Mouse (Mus musculus): Measurements from ENCODE around the gene Chmp1a. TPM values are rescaled to one million over a fixed set of nuclear protein-coding genes. Genes with fewer than 3 reads are reported as not detected.

The Chmp1a gene
- polyA plus RNA-seq (2021; fragmentation: Nextera tagmentation), result 128 and 136 TPM in 2 replicates
- long read RNA-seq, experiment 1, transcript Chmp1a-202 (5 exons, 1,355 nt), result minor isoform, 8 of 310 reads
- long read RNA-seq, experiment 1, transcript Chmp1a-201 (7 exons, 2,140 nt), result major isoform, 12 of 310 reads
- long read RNA-seq, experiment 1, partial matches to known transcripts, result 11 of 310 reads
- long read RNA-seq, experiment 1, other reads (novel, unspliced or antisense), result 279 of 310 reads
- long read RNA-seq, experiment 2, transcript Chmp1a-201 (7 exons, 2,140 nt), result major isoform, 29 of 1,111 reads
- long read RNA-seq, experiment 2, transcript Chmp1a-202 (5 exons, 1,355 nt), result minor isoform, 8 of 1,111 reads
- long read RNA-seq, experiment 2, partial matches to known transcripts, result 10 of 1,111 reads
- long read RNA-seq, experiment 2, other reads (novel, unspliced or antisense), result 1,064 of 1,111 reads

DNA sequence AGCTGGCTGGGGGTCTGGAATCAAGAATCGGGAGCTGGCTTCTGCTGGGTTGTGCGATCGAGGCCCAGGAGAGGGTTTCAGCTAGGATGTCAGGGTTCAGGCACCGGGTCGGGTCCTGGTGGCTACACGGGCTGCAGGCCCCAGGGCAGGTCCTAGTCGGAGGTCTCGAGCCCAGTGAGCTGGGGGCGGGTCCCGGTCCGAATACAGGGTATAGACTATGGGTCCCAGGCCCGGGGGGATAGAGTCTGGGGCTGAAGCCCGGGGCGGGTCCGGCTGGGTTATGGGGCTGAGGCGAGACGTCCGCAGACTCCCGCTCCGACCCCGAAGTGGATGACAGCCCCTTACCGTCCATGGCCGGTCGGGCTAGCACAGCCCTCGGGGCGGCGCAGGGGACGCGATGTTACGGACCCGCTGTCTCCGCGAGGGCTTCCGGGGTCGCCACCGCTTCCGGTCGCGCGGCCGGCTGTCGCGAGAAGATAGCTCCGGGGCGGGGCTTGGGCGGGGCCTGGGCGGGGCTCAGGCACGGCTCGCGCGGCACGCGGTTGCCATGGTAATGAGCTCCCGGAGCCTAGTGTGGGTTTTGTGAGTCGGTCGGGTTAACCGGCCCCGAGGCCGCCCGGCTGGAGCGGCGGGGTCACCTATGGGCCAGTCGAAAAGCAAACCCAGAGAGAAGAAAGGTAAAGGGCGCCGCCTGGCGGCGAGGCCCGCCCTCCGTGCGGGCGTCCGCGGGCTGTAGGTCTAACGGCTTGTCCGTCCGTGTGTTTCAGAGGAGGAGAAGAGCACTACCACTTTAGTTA is at the start of gene Chmp1a, which contains the start of gene Spata33:
Gene Chmp1a, minus strand, starts transcription at position 443 of the 797 bp plus-strand sequence.
Gene Spata33, plus strand, starts transcription at position 512 of the 797 bp plus-strand sequence.

DNA sequence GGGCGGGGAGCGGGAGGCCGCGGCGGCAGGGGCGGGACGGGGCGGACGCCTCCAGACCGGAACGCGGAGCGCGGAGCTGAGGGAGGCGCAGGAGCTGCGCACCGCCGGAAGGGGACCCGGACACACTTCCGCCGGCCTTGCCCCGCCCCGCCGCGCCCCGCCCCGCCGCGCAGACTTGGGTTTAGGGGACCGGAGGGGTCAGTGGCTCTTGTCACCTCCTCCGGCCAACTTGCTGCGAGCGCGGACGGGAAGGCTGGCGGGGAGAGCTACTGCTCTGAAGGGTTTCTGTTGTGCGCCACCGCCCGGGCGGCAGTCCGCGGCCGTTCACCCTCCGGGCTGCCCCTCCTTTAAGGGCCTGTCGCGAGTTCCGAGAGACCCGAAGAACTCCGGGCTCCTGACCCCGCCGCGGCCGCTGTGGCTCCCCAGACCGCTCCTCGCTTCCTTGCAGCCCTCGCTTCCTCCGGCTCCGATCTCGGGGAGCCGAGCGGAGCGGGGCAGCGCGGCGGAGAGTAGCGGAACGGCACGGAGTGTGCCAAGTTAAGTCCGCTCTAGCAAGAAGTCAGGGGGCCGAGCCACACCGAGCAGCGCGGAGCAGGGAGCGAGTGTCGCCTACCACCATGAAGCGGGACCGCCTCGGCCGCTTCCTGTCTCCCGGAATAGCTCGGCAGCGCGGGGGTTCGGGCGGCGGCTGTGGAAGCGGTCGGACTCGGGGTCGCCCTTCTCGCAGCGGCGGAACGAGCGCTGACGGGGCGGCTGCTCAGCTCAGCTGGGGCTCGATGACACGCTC is 41.7 kb upstream of the Chmp1a start, which contains the start of the genes Zfp276 and Vps9d1:
Gene Zfp276, plus strand, starts transcription at position 97 of the 787 bp plus-strand sequence.
Gene Vps9d1, minus strand, starts transcription at position 250 of the 787 bp plus-strand sequence.

DNA sequence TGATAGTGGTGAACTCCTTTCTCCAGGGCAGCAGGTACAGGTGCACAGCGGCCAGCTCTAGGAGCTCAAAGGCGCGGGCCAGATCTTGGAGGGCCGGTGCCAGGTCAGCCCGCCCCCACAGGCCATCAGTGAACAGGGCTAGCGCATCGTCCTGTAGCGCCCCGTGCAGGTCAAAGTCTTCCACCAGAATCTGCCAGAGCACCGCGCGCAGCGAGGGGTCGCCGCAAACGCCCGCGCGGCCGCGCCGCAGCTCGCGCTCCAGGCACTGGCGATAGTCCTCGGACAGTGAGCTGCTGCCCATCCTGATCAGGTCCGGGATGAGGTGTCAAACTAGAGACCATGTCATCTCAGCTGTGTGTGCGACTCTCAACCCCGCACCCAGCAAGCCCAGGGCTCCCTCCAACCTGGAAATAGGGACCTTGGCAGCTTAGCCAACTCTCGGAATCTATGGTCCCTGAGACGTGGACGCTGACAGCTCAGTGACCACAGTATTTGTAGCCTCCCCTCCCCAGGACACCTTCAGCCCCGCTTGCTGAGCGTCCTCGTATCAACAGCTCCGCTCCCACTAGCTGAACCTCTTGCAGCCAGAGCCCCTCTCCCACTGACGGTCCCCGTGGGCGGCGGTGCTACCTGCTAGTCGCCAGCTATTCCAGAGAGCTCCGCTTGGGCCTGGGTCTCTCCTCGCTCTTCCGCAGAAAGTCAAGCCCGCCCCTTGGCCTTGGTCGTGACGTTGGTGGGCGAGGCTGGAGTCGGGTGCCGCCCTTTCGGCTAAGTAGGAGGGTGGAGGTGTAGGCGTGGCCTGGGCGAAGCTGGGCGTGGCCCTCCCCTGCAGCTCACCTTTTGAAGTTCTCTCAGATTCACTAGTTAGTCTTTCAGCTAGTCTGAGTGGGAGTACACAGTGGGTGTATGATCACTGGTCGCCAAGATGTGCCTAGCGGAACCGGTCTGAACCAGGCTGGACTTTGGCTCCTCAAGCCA is 23.2 kb upstream of the Chmp1a start, which contains the start of gene Spata2l:
Gene Spata2l, minus strand, starts transcription at position 714 of the 978 bp plus-strand sequence.

DNA sequence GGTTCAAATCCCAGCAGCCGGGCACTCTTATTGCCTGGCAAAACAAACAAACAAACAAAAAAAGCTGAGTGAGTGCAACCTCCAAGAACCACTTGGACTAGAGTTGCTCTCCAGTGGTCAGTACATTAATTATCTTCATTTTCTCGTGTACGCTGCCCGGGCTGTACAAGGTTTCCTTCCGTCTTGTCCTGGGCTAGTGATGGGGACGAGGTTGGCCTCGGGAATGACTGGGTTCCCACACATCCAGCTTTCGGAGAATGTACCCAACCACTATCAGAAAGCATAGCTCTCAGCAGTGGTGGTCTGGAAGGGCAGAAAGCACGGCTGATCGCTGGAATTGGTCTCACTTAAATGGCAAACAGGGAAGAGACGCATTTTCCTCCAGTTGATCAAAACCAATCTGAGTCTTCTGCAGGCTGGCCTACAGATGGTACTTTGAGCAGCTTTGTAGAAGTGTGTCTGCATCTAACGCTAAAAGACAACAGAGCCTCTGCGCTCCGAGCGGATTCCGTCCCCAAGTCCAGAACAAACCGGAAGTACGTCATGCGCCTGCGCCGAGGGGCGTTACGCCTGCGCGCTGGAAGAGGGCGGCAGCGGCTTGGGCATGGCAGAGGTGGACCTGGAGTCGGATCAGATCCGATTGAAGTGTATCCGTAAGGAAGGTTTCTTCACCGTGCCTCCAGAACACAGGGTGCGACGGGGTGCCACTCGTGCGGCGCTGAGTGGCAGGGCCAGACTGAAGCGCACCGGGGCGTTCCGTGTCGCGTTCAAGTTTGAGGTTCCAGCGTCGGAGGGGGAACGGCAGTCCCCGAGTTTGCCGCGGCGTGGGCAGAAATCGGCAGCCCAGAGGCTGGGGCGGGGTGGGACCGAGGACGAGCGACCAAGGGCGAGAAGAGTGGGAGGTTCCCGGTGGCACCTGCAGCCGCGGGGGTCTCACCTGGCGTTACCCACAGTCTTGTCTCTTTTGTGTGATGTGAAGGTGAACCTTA is 12.0 kb upstream of the Chmp1a start, which contains the start of gene Cdk10:
Gene Cdk10, plus strand, starts transcription at position 565 of the 989 bp plus-strand sequence.

DNA sequence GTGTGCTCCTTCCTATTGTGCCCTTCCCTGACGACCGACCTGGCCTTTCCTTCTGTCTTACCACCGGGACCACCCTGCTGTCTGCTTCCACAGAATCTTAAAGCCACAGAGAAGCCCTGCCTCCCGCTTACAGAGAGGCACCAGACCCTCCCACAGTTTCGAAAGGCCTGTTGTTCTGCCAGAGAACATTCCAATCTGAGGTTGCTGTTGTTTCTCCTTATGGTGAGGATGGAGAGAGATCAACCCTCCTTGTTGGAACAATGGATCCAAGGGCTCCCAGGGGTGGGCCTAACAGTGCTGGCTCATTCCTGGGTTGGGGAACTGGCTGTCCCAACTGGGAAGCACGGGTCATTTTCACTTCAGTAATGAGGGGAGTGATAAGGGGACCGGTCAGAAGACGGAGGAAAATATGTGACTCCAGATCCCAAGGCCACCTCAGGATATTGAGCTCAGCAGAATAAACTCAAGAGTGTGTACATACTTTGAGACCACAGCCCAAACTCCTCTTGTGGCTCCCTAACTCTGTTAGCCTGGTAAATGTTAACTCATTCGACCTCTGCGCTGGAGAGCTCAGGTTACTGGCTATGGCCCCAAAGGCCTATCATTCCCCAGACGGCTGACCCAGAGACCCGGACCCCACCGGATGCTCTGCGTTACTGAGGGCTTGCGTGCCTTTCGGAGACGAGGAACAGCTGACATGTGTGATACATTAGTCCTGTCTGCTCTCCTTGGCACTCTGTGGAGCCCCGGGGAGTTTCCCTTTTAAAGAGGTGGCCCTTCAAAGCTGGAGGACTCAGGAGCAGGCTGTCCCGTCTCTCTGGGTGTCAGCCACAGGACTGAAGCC is 26.8 kb downstream of the Chmp1a start, which contains the start of gene Dpep1:
Gene Dpep1, plus strand, starts transcription at position 677 of the 844 bp plus-strand sequence.

DNA sequence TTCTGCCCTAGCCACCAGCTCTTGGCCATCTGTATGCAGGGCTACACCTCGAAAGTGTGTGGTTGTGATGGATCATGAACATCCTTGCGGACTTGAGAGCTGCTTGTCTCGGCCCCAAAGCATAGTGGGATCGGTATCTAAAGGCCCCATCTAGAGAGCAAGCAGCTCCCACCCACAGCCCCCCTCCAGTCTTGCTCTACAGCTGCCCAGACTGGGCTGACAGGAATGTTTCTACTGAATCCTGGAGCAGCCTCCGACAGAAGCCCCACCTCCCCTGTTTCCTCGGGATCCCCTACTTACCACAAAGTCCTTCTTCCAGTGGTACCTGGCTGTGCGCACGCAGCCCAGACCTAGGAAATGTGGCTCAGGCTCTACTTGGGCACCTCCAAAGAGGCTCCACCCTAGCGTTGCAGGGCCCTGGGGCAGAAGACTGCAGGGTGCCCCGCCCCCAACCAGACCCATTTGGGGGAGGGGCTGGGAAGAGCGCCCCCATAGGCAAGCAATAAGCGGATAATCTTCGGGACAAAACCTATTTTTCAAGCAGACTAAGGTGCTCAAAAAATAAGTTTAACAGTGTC is 54.6 kb downstream of the Chmp1a start, which contains the start of gene Sult5a1:
Gene Sult5a1, minus strand, starts transcription at position 428 of the 578 bp plus-strand sequence.

Other genes with a start within 250 kb of the Chmp1a start
- 16.4 and 17.5 TPM in 2 replicates for gene Ankrd11, start 170.5 kb downstream of the Chmp1a start, polyA plus RNA-seq (2021; fragmentation: Nextera tagmentation)
- 16.7 and 17.1 TPM in 2 replicates for gene Spg7, start 149.8 kb downstream of the Chmp1a start, polyA plus RNA-seq (2021; fragmentation: Nextera tagmentation)
- 1,998 and 2,381 TPM in 2 replicates for gene Rpl13, start 110.4 kb downstream of the Chmp1a start, polyA plus RNA-seq (2021; fragmentation: Nextera tagmentation)
- 65.9 and 75.3 TPM in 2 replicates for gene Cpne7, start 95.4 kb downstream of the Chmp1a start, polyA plus RNA-seq (2021; fragmentation: Nextera tagmentation)
- gene Sult5a1, start 54.4 kb downstream of the Chmp1a start, polyA plus RNA-seq (2021; fragmentation: Nextera tagmentation), result 3.3 and 3.8 TPM in 2 replicates
- gene Dpep1, start 26.5 kb downstream of the Chmp1a start, polyA plus RNA-seq (2021; fragmentation: Nextera tagmentation), result 0.11 TPM in 1 of 2 replicates, not detected in the other
- gene Spata33, start 69 bp upstream of the Chmp1a start, polyA plus RNA-seq (2021; fragmentation: Nextera tagmentation), result 10.6 and 10.8 TPM in 2 replicates
- gene Cdk10, start 12.1 kb upstream of the Chmp1a start, polyA plus RNA-seq (2021; fragmentation: Nextera tagmentation), result 59.9 and 65.7 TPM in 2 replicates
- 35.5 and 45.6 TPM in 2 replicates for gene Spata2l, start 23.5 kb upstream of the Chmp1a start, polyA plus RNA-seq (2021; fragmentation: Nextera tagmentation)
- gene Zfp276, start 41.4 kb upstream of the Chmp1a start, polyA plus RNA-seq (2021; fragmentation: Nextera tagmentation), result 3.7 and 3.8 TPM in 2 replicates
- 17.9 and 24.9 TPM in 2 replicates for gene Vps9d1, start 41.6 kb upstream of the Chmp1a start, polyA plus RNA-seq (2021; fragmentation: Nextera tagmentation)
- gene Fanca, start 105.8 kb upstream of the Chmp1a start, polyA plus RNA-seq (2021; fragmentation: Nextera tagmentation), result 0.63 and 0.97 TPM in 2 replicates
- gene Spire2, start 120.0 kb upstream of the Chmp1a start, polyA plus RNA-seq (2021; fragmentation: Nextera tagmentation), result 2.0 and 2.2 TPM in 2 replicates
- gene Tcf25, start 161.0 kb upstream of the Chmp1a start, polyA plus RNA-seq (2021; fragmentation: Nextera tagmentation), result 340 and 366 TPM in 2 replicates
- not detected in 2 replicates for gene Mc1r, start 194.3 kb upstream of the Chmp1a start, polyA plus RNA-seq (2021; fragmentation: Nextera tagmentation)
- 353 and 392 TPM in 2 replicates for gene Tubb3, start 198.7 kb upstream of the Chmp1a start, polyA plus RNA-seq (2021; fragmentation: Nextera tagmentation)
- 12.1 and 12.9 TPM in 2 replicates for gene Def8, start 210.8 kb upstream of the Chmp1a start, polyA plus RNA-seq (2021; fragmentation: Nextera tagmentation)

All from layer of hippocampus, adult 6 months (tissue).